11 mouse cellular contexts compared by ENCODE assay signal in genomic region chr2:124298351-124298750, GRCm38 (mm10).
DNase-seq lines count a peak whose midpoint lies in the region; ATAC-seq lines count a peak whose summit lies in the region.
"Had no signal": no experiment of that assay in that cellular context is flagged by ENCODE, and none has a peak within 500 bp of the region (broad histone marks: within the 10 kb centered on the region; RNA-seq: fewer than 3 reads in every experiment).

No protein-coding gene starts in this region.

- H3K27me3 ChIP-seq in hindbrain, embryonic 12.5 days, result no peaks in the 10 kb centered on the region
- no peaks in the 10 kb centered on the region for H3K27me3 ChIP-seq in midbrain, embryonic 11.5 days (ENCODE audit: control insufficient read depth, insufficient read depth, low read length)
- H3K27me3 ChIP-seq: neural tube, embryonic 13.5 days; Patski had no signal

- 62% methylated on average over 5 of the region's 5 CpGs for WGBS in hindbrain, embryonic 12.5 days
- WGBS in midbrain, embryonic 11.5 days, result 74% methylated on average over 5 of the region's 5 CpGs

- no peak overlapping the region for H3K9ac ChIP-seq in hindbrain, embryonic 12.5 days
- H3K9ac ChIP-seq in midbrain, embryonic 11.5 days (ENCODE audit: low read length), result no peak overlapping the region
- H3K9ac ChIP-seq: liver, postnatal 0 days; neural tube, embryonic 13.5 days had no signal

- H3K4me2 ChIP-seq in hindbrain, embryonic 12.5 days (replicated peaks), result no peak overlapping the region
- H3K4me2 ChIP-seq in midbrain, embryonic 11.5 days, result no peak overlapping the region
- H3K4me2 ChIP-seq: neural tube, embryonic 13.5 days had no signal

- DNase-seq in adrenal gland, postnatal 10 days, result peak; percentile 21
- no peak for DNase-seq in adrenal gland, adult 2 months
- peak; percentile 11 for DNase-seq in urinary bladder, postnatal 14 days (ENCODE audit: low spot score)
- DNase-seq in urinary bladder, postnatal 4 days (ENCODE audit: low spot score in 2 of 2), result no peak
- peak; percentile 39 for DNase-seq in layer of hippocampus, adult 9-11 months
- DNase-seq in midbrain, embryonic 11.5 days (ENCODE audit: low spot score, missing footprints), result no peak
- DNase-seq: liver, postnatal 0 days had no signal

- no peaks in the 10 kb centered on the region for H3K4me1 ChIP-seq in hindbrain, embryonic 12.5 days
- no peaks in the 10 kb centered on the region for H3K4me1 ChIP-seq in midbrain, embryonic 11.5 days (ENCODE audit: control insufficient read depth, insufficient read depth, low read length)
- H3K4me1 ChIP-seq: neural tube, embryonic 13.5 days had no signal

- no peak for ATAC-seq in erythroid progenitor cell, adult 5-6 weeks (replicated peaks; ENCODE audit: low FRiP score, poor library complexity, severe bottlenecking)
- no peak for ATAC-seq in hindbrain, embryonic 12.5 days (ENCODE audit: low FRiP score)
- ATAC-seq in midbrain, embryonic 11.5 days (ENCODE audit: low FRiP score), result no peak
- ATAC-seq: Patski had no signal

- H3K27ac ChIP-seq in hindbrain, embryonic 12.5 days, result no peak overlapping the region
- H3K27ac ChIP-seq in midbrain, embryonic 11.5 days (ENCODE audit: low read depth, low read length), result no peak overlapping the region
- H3K27ac ChIP-seq: neural tube, embryonic 13.5 days had no signal

- no peak overlapping the region for H3K4me3 ChIP-seq in hindbrain, embryonic 12.5 days
- H3K4me3 ChIP-seq in midbrain, embryonic 11.5 days (ENCODE audit: low read depth, low read length), result no peak overlapping the region
- H3K4me3 ChIP-seq: neural tube, embryonic 13.5 days had no signal

- H3K36me3 ChIP-seq in hindbrain, embryonic 12.5 days, result no peaks in the 10 kb centered on the region
- H3K36me3 ChIP-seq in midbrain, embryonic 11.5 days (ENCODE audit: control insufficient read depth, insufficient read depth, low read length), result no peaks in the 10 kb centered on the region
- H3K36me3 ChIP-seq: neural tube, embryonic 13.5 days had no signal

- no peaks in the 10 kb centered on the region for H3K9me3 ChIP-seq in hindbrain, embryonic 12.5 days (replicated peaks)
- no peaks in the 10 kb centered on the region for H3K9me3 ChIP-seq in midbrain, embryonic 11.5 days (ENCODE audit: control insufficient read depth, low read length)
- H3K9me3 ChIP-seq: neural tube, embryonic 13.5 days had no signal

Comparison
In these comparisons a context has a peak if more than half of its experiments do, and no peak if none do; other contexts are left out.
1. DNase-seq: peak in adrenal gland, postnatal 10 days (single experiment), urinary bladder, postnatal 14 days (single experiment) and layer of hippocampus, adult 9-11 months (single experiment); none in adrenal gland, adult 2 months (single experiment), urinary bladder, postnatal 4 days (0 of 2) and midbrain, embryonic 11.5 days (single experiment).